Mouse (Mus musculus) C2C12 (cell line): ENCODE data around the gene Gm9844. TPM values are rescaled to one million over a fixed set of nuclear protein-coding genes. Genes with fewer than 3 reads are reported as not detected.

Experiments
- H3K27me3 ChIP-seq: one replicate; pipeline ENCODE4 v1.6.1; 2011; ENCODE audit not compliant: control insufficient read depth, insufficient read depth, insufficient read length
- H3K36me3 ChIP-seq: one replicate; pipeline ENCODE4 v1.6.1; 2011; ENCODE audit not compliant: control insufficient read depth, insufficient read depth
- H3K4me3 ChIP-seq: one replicate; pipeline ENCODE4 v1.5.1; 2011; ENCODE audit warnings: mild to moderate bottlenecking, control low read depth; ENCODE audit not compliant: poor library complexity, insufficient read depth, severe bottlenecking
- H3K79me2 ChIP-seq: one replicate; pipeline ENCODE4 v1.6.1; 2011; ENCODE audit not compliant: control insufficient read depth, insufficient read depth
- H3K79me3 ChIP-seq: one replicate; pipeline ENCODE4 v1.6.1; 2011; ENCODE audit warnings: low read depth, control low read depth
- H3ac ChIP-seq: one replicate; pipeline ENCODE3; 2011; ENCODE audit warnings: low read depth; ENCODE audit not compliant: control insufficient read depth, insufficient read length
- CEBPB ChIP-seq: IDR thresholded peaks from one replicate; pipeline ENCODE4 v1.6.1; 2011; ENCODE audit warnings: low read depth, mild to moderate bottlenecking, control low read depth, moderate library complexity
- CTCF ChIP-seq: IDR thresholded peaks from one replicate; pipeline ENCODE4 v1.5.1; 2011; ENCODE audit not compliant: control insufficient read depth, insufficient read depth, insufficient read length
- FOSL1 ChIP-seq: IDR thresholded peaks from one replicate; pipeline ENCODE4 v1.8.0; 2011; ENCODE audit warnings: mild to moderate bottlenecking, low read length; ENCODE audit not compliant: poor library complexity, insufficient read depth, severe bottlenecking
- MAX ChIP-seq: IDR thresholded peaks from one replicate; pipeline ENCODE4 v1.6.1; 2011; ENCODE audit warnings: mild to moderate bottlenecking, control low read depth
- MYOD1 ChIP-seq: IDR thresholded peaks from one replicate; pipeline ENCODE4 v1.6.1; 2011; ENCODE audit warnings: low read depth; ENCODE audit not compliant: control insufficient read depth, insufficient read length
- MYOG ChIP-seq: IDR thresholded peaks from one replicate; pipeline ENCODE4 v1.6.1; 2011; ENCODE audit not compliant: control insufficient read depth, insufficient read length; ENCODE audit errors: extremely low read depth
- USF1 ChIP-seq: IDR thresholded peaks from one replicate; pipeline ENCODE4 v1.6.1; 2011; ENCODE audit warnings: low read depth, mild to moderate bottlenecking, control low read depth, moderate library complexity
- polyA plus RNA-seq: library from polyadenylated mRNA; unstranded; fragments of >200 nt; fragmentation: generic; extraction: Trizol; gene quantifications from one replicate; pipeline ENCODE4 v1.2.1, GENCODE M21; 2012; ENCODE audit warnings: missing spikeins

Gm9844 gene
- polyA plus RNA-seq, 1 experiment = 25.5 TPM

- no peak overlapping the region for H3ac ChIP-seq
- TF ChIP-seq MYOG (no peak), MYOD1 (no peak), CTCF (no peak), FOSL1 (no peak), MAX (no peak), CEBPB (no peak), USF1 (no peak)
- H3K79me3 ChIP-seq = peaks cover 11% of the 10 kb centered on the region
- H3K4me3 ChIP-seq = no peak overlapping the region
- H3K27me3 ChIP-seq = no peaks in the 10 kb centered on the region
- peaks cover 19% of the 10 kb centered on the region for H3K79me2 ChIP-seq
- peaks cover 7% of the 10 kb centered on the region for H3K36me3 ChIP-seq
Measured at GRCm38 (mm10) chr7:24901114-24901513, 39.1 kb downstream of the Gm9844 start.

- Histone ChIP-seq H3K79me2 (peaks cover 26% of the 10 kb centered on the region), H3K27me3 (no peaks in the 10 kb centered on the region), H3K4me3 (no peak overlapping the region), H3K36me3 (peaks cover 7% of the 10 kb centered on the region), H3K79me3 (peaks cover 12% of the 10 kb centered on the region), H3ac (no peak overlapping the region)
- no peak for TF ChIP-seq MAX
- TF ChIP-seq CEBPB = no peak
Measured at GRCm38 (mm10) chr7:24901842-24902241, 39.8 kb downstream of the Gm9844 start.

GRCm38 (mm10) chr7:24902264-24902629 is 40.2 kb downstream of the Gm9844 start:
- Histone ChIP-seq H3ac (peak overlapping the region; percentile 10), H3K4me3 (peak overlapping the region; percentile 60), H3K79me3 (peaks cover 12% of the 10 kb centered on the region), H3K79me2 (peaks cover 30% of the 10 kb centered on the region), H3K27me3 (no peaks in the 10 kb centered on the region), H3K36me3 (peaks cover 7% of the 10 kb centered on the region)
- no peak for TF ChIP-seq MAX
- no peak for TF ChIP-seq CTCF
- TF ChIP-seq FOSL1 = no peak
- TF ChIP-seq MYOD1 = no peak
- TF ChIP-seq USF1 = no peak
- TF ChIP-seq MYOG = no peak
- TF ChIP-seq CEBPB = no peak

- no peaks in the 10 kb centered on the region for H3K27me3 ChIP-seq
- peaks cover 7% of the 10 kb centered on the region for H3K36me3 ChIP-seq
- TF ChIP-seq MAX = no peak
- no peak for TF ChIP-seq USF1
- TF ChIP-seq MYOD1 = no peak
- no peak for TF ChIP-seq CTCF
- no peak for TF ChIP-seq CEBPB
- no peak for TF ChIP-seq FOSL1
- no peak for TF ChIP-seq MYOG
- peak within 1 kb of the TSS; percentile 80 for H3ac ChIP-seq
- peaks cover 12% of the 10 kb centered on the region for H3K79me3 ChIP-seq
- H3K79me2 ChIP-seq = peaks cover 30% of the 10 kb centered on the region
- H3K4me3 ChIP-seq = peak within 1 kb of the TSS; percentile 60
Measured at GRCm38 (mm10) chr7:24902630-24903443, 40.8 kb downstream of the Gm9844 start, which contains the start of gene Arhgef1. Gene Arhgef1, plus strand, starts transcription at chr7:24902912.

- Histone ChIP-seq H3K27me3 (no peaks in the 10 kb centered on the region), H3K79me3 (peaks cover 12% of the 10 kb centered on the region), H3K4me3 (peak overlapping the region; percentile 60), H3K79me2 (peaks cover 30% of the 10 kb centered on the region), H3K36me3 (peaks cover 7% of the 10 kb centered on the region), H3ac (no peak overlapping the region)
- TF ChIP-seq MAX (no peak), FOSL1 (no peak), MYOD1 (no peak), CTCF (no peak), CEBPB (no peak), USF1 (no peak), MYOG (no peak)
Measured at GRCm38 (mm10) chr7:24903444-24903825, 41.4 kb downstream of the Gm9844 start.

- Histone ChIP-seq H3K79me2 (peaks cover 30% of the 10 kb centered on the region), H3K27me3 (no peaks in the 10 kb centered on the region), H3ac (peak overlapping the region; percentile 85), H3K4me3 (peak overlapping the region; percentile 60), H3K36me3 (peaks cover 7% of the 10 kb centered on the region), H3K79me3 (peaks cover 12% of the 10 kb centered on the region)
- TF ChIP-seq MYOG = no peak
- peak; percentile 58 for TF ChIP-seq CEBPB
- TF ChIP-seq FOSL1 = no peak
- TF ChIP-seq MYOD1 = no peak
- TF ChIP-seq MAX = peak; percentile 80
- no peak for TF ChIP-seq USF1
- TF ChIP-seq CTCF = no peak
Measured at GRCm38 (mm10) chr7:24904070-24904483, 42.1 kb downstream of the Gm9844 start.
